Mouse (Mus musculus) layer of hippocampus, adult 2 months (tissue): Measurements from ENCODE around the gene Zfp341. TPM values are rescaled to one million over a fixed set of nuclear protein-coding genes. Genes with fewer than 3 reads are reported as not detected.

Source experiments
- DNase-seq, 2 experiments: peaks; one replicate each; pipeline ENCODE4 v3.0.0; 2022; ENCODE audit warnings: low spot score in 2 of 2
- H3K27ac ChIP-seq: fragments of 200-600 bp; 2 replicates; pipeline ENCODE4 v1.8.1; 2022
- H3K4me3 ChIP-seq: fragments of 200-600 bp; 2 replicates; pipeline ENCODE4 v1.8.1; 2022; ENCODE audit warnings: mild to moderate bottlenecking
- CTCF ChIP-seq: fragments of 200-600 bp; conservative IDR thresholded peaks from 2 replicates; pipeline ENCODE4 v1.8.1; 2022; ENCODE audit warnings: antibody characterized with exemption, mild to moderate bottlenecking, moderate library complexity
- total RNA-seq, 2 experiments: library from RNA; stranded (reverse); gene quantifications; 2 replicates each; pipeline ENCODE4 v1.2.3; 2021

Zfp341 gene
- total RNA-seq, 2 experiments from 2014 or later, result 9.1 to 10.8 TPM

DNA sequence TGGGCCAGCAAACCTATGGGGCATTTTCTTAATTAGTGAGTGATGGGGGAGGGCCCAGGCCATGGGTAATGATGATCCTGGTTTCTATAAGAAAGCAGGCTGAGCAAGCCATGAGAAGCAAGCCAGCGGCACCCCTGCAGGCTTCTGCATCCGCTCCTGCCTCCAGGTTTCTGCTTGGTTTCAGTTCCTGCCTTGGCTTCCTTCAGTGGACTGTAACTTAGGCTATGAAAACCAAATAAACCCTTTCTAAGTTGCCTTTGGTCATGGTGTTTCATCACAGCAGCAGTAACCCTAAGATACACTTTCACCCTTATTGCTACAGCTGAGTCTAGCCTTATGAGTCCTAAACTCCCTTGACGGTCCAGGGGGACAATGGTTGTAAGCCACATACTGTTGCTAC is 15.7 kb upstream of the Zfp341 start:
- no peak for TF ChIP-seq CTCF
- H3K4me3 ChIP-seq, result no peak overlapping the region
- H3K27ac ChIP-seq, result no peak overlapping the region
- DNase-seq, result no peak

DNA sequence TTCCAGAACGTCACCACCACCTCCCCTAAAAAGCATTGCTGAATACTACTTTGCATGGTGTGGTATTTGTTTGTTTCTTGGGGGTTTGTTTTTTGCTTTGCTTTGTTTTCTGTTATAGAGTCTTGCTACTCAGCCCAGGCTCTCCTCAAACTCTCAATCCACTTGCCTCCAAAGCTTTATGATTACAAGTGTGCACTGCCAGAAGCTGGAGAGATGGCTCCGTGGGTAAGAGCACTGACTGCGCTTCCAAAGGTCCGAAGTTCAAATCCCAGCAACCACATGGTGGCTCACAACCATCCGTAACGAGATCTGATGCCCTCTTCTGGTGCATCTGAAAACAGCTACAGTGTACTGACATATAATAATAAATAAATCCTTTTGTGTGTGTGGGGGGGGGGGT is 12.5 kb upstream of the Zfp341 start:
- Histone ChIP-seq H3K27ac (no peak overlapping the region), H3K4me3 (no peak overlapping the region)
- no peak for DNase-seq
- TF ChIP-seq CTCF, result peak; percentile 24

DNA sequence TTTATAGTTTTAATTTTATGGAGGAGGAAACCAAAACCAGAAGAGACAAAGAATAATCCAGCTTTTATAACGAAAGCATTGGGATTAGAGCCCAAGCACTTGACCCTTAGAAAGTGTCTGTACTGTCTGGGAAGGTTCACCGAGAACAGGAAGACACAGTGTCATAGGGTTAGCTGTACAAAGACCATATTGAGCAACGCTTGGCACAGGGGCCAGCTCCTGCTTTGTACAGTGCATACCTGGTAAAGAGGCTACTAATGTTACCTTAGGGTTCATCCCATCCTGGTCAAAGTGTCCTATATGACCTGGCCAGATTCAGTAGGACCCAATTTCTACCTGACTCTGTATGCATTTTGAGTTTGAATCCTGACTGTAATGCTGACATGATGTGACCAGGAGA is 11.8 kb upstream of the Zfp341 start:
- no peak for DNase-seq
- Histone ChIP-seq H3K27ac (no peak overlapping the region), H3K4me3 (no peak overlapping the region)
- TF ChIP-seq CTCF, result no peak

- peak overlapping the region; percentile 86 for H3K4me3 ChIP-seq
- TF ChIP-seq CTCF, result no peak
- peak overlapping the region; percentile 91 for H3K27ac ChIP-seq
- no peak for DNase-seq
Observed at GRCm38 (mm10) chr2:154603007-154603637, 10.0 kb upstream of the Zfp341 start.

- peak within 1 kb of the TSS; percentile 86 for H3K4me3 ChIP-seq
- peak; percentile 99 for DNase-seq
- TF ChIP-seq CTCF, result no peak
- peak within 1 kb of the TSS; percentile 91 for H3K27ac ChIP-seq
Observed at GRCm38 (mm10) chr2:154603638-154604153, 9.4 kb upstream of the Zfp341 start, which contains the start of gene Pxmp4. Pxmp4 (minus strand) TSS chr2:154603708.

DNA sequence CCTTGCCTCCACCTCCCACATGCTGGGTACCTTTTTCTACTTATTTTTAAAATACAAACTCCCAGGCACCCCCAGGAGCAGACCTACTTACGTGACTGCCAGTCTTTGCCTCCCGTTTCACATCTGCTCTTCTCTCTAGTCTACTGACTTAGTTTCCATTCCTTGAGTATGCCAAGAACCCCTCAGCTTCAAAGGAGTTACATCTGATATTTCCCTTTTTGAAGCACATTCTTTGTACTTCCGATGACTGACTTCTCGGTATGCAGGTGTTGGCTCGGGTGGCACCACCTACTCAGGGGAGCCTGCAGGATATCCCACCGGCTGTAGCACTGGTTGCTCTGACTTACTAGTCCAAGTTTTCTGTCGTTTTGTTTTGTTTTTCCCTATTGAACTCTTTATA is 8.9 kb upstream of the Zfp341 start:
- DNase-seq, result no peak
- TF ChIP-seq CTCF, result no peak
- H3K4me3 ChIP-seq, result peak overlapping the region; percentile 86
- H3K27ac ChIP-seq, result peak overlapping the region; percentile 56

GRCm38 (mm10) chr2:154606965-154607364 is 6.1 kb upstream of the Zfp341 start:
- TF ChIP-seq CTCF, result no peak
- DNase-seq, result no peak
- Histone ChIP-seq H3K4me3 (no peak overlapping the region), H3K27ac (no peak overlapping the region)

- Histone ChIP-seq H3K27ac (no peak overlapping the region), H3K4me3 (no peak overlapping the region)
- no peak for TF ChIP-seq CTCF
- no peak for DNase-seq
Observed at GRCm38 (mm10) chr2:154609050-154609767, 3.9 kb upstream of the Zfp341 start.

GRCm38 (mm10) chr2:154614841-154615576 is 1.9 kb downstream of the Zfp341 start:
- TF ChIP-seq CTCF, result no peak
- DNase-seq, result no peak
- Histone ChIP-seq H3K4me3 (no peak overlapping the region; the same call in 1 of the 2 replicates), H3K27ac (no peak overlapping the region)

DNA sequence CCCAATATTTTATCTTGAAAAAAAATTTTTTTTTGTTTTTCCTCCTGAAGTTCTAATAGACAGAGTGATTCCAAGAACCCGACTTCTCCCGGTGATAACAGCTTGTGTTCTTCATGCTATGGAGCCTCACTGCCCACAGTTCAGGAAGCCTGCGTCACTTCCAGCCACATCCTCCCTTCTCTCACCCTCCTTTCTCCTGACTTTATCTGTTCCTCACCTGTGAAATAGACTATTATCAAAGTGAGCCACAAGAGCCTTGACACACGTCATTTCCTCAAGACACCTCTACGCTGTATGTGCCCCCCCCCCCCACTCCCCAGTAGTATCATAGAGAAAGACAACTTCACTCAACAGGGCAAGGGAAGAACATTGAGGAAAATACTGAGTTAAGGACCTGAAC is 2.6 kb downstream of the Zfp341 start:
- DNase-seq, result no peak
- Histone ChIP-seq H3K4me3 (no peak overlapping the region), H3K27ac (no peak overlapping the region)
- no peak for TF ChIP-seq CTCF

GRCm38 (mm10) chr2:154617061-154617460 is 4.0 kb downstream of the Zfp341 start:
- Histone ChIP-seq H3K27ac (no peak overlapping the region), H3K4me3 (no peak overlapping the region)
- no peak for DNase-seq
- TF ChIP-seq CTCF, result no peak

- TF ChIP-seq CTCF, result no peak
- DNase-seq, result no peak
Observed at GRCm38 (mm10) chr2:154621684-154622083, 8.6 kb downstream of the Zfp341 start.

GRCm38 (mm10) chr2:154624137-154624536 is 11.0 kb downstream of the Zfp341 start:
- Histone ChIP-seq H3K27ac (no peak overlapping the region), H3K4me3 (no peak overlapping the region)
- DNase-seq, result no peak
- peak; percentile 61 for TF ChIP-seq CTCF

More at GRCm38 (mm10) chr2:154621684-154622083, 8.6 kb downstream of the Zfp341 start:
- Histone ChIP-seq H3K27ac (no peak overlapping the region), H3K4me3 (no peak overlapping the region)
